In genomic region chr9:75283636-75284035, GRCm38 (mm10) we compare ENCODE assay signal across 29 mouse cellular contexts. TPM values are rescaled to one million over a fixed set of nuclear protein-coding genes. Genes with fewer than 3 reads are reported as not detected.
DNase-seq lines count a peak whose midpoint lies in the region; ATAC-seq lines count a peak whose summit lies in the region.
"Had no signal": no experiment of that assay in that cellular context is flagged by ENCODE, and none has a peak within 500 bp of the region (broad histone marks: within the 10 kb centered on the region; RNA-seq: fewer than 3 reads in every experiment).

No protein-coding gene starts in this region.

- H3K4me3 ChIP-seq in limb, embryonic 11.5 days (ENCODE audit: low read depth, low read length): no peak overlapping the region
- no peak overlapping the region for H3K4me3 ChIP-seq in limb, embryonic 10.5 days
- no peak overlapping the region for H3K4me3 ChIP-seq in forebrain, embryonic 15.5 days
- H3K4me3 ChIP-seq: embryonic facial prominence, embryonic 12.5 days; heart, embryonic 15.5 days; hindbrain, embryonic 12.5 days; left cerebral cortex, adult 2 months; midbrain, embryonic 10.5 days; midbrain, embryonic 15.5 days; neural tube, embryonic 15.5 days had no signal

- no peaks in the 10 kb centered on the region for H3K27me3 ChIP-seq in limb, embryonic 11.5 days (ENCODE audit: control insufficient read depth, insufficient read depth, low read length)
- peaks cover 11% of the 10 kb centered on the region for H3K27me3 ChIP-seq in limb, embryonic 10.5 days (ENCODE audit: low read depth, poor library complexity, severe bottlenecking)
- no peaks in the 10 kb centered on the region for H3K27me3 ChIP-seq in forebrain, embryonic 15.5 days
- H3K27me3 ChIP-seq: CH12.LX; embryonic facial prominence, embryonic 12.5 days; heart, embryonic 15.5 days; hindbrain, embryonic 12.5 days; midbrain, embryonic 15.5 days; neural tube, embryonic 15.5 days had no signal

- H3K4me2 ChIP-seq in limb, embryonic 11.5 days (ENCODE audit: low read depth, severe bottlenecking): no peak overlapping the region
- no peak overlapping the region for H3K4me2 ChIP-seq in forebrain, embryonic 15.5 days (replicated peaks)
- H3K4me2 ChIP-seq: embryonic facial prominence, embryonic 12.5 days; heart, embryonic 15.5 days; hindbrain, embryonic 12.5 days; lung, embryonic 14.5 days; midbrain, embryonic 15.5 days; neural tube, embryonic 15.5 days had no signal

- no peaks in the 10 kb centered on the region for H3K9me3 ChIP-seq in limb, embryonic 11.5 days (ENCODE audit: control insufficient read depth, low read length)
- H3K9me3 ChIP-seq in limb, embryonic 10.5 days (replicated peaks): no peaks in the 10 kb centered on the region
- H3K9me3 ChIP-seq in forebrain, embryonic 15.5 days: no peaks in the 10 kb centered on the region
- H3K9me3 ChIP-seq: embryonic facial prominence, embryonic 12.5 days; heart, embryonic 15.5 days; hindbrain, embryonic 12.5 days; midbrain, embryonic 10.5 days; midbrain, embryonic 15.5 days; neural tube, embryonic 15.5 days had no signal

- H3K36me3 ChIP-seq in limb, embryonic 11.5 days (ENCODE audit: control insufficient read depth, insufficient read depth, low read length): no peaks in the 10 kb centered on the region
- H3K36me3 ChIP-seq in limb, embryonic 10.5 days: no peaks in the 10 kb centered on the region
- H3K36me3 ChIP-seq in forebrain, embryonic 15.5 days: no peaks in the 10 kb centered on the region
- H3K36me3 ChIP-seq: embryonic facial prominence, embryonic 12.5 days; heart, embryonic 15.5 days; hindbrain, embryonic 12.5 days; midbrain, embryonic 10.5 days; midbrain, embryonic 15.5 days; neural tube, embryonic 15.5 days had no signal

- H3K27ac ChIP-seq in limb, embryonic 11.5 days (replicated peaks; ENCODE audit: low read depth, low read length): no peak overlapping the region
- no peak overlapping the region for H3K27ac ChIP-seq in limb, embryonic 10.5 days
- no peak overlapping the region for H3K27ac ChIP-seq in forebrain, embryonic 15.5 days (replicated peaks)
- H3K27ac ChIP-seq: embryonic facial prominence, embryonic 12.5 days; heart, embryonic 15.5 days; hindbrain, embryonic 12.5 days; kidney, postnatal 0 days; liver, embryonic 14.5 days; midbrain, embryonic 10.5 days; midbrain, embryonic 15.5 days; neural tube, embryonic 15.5 days had no signal

- no peaks in the 10 kb centered on the region for H3K4me1 ChIP-seq in limb, embryonic 11.5 days (ENCODE audit: control insufficient read depth, insufficient read depth, low read length)
- no peaks in the 10 kb centered on the region for H3K4me1 ChIP-seq in limb, embryonic 10.5 days
- H3K4me1 ChIP-seq in forebrain, embryonic 15.5 days: no peaks in the 10 kb centered on the region
- H3K4me1 ChIP-seq: embryonic facial prominence, embryonic 12.5 days; hindbrain, embryonic 12.5 days; midbrain, embryonic 15.5 days; neural tube, embryonic 15.5 days had no signal

- ATAC-seq in cerebellum, adult (ENCODE audit: insufficient number of reproducible peaks, low FRiP score, low TSS enrichment): peak; percentile 67; the same call in 1 of the 2 replicates
- no peak for ATAC-seq in limb, embryonic 11.5 days (ENCODE audit: insufficient number of reproducible peaks, low FRiP score, low TSS enrichment, low read depth)
- ATAC-seq in forebrain, embryonic 15.5 days (replicated peaks): no peak
- ATAC-seq: intestine, embryonic 16.5 days had no signal

- no peak for DNase-seq in cerebellum, postnatal 4 days (ENCODE audit: low spot score in 2 of 2)
- no peak for DNase-seq in limb, embryonic 11.5 days (ENCODE audit: low spot score)
- no peak for DNase-seq in limb, embryonic 10.5 days (ENCODE audit: low spot score)
- peak; percentile 86 for DNase-seq in cerebellum, adult 9-10 months
- no peak for DNase-seq in gastrocnemius, postnatal 10 days
- no peak for DNase-seq in lung, postnatal 25 days (ENCODE audit: low spot score)
- DNase-seq: adrenal gland, adult 8-10 months; embryo, embryonic 11 days; kidney, adult 8-10 months; kidney, postnatal 4 days; left cerebral cortex, postnatal 4 days; liver; lung, embryonic 14.5 days; lung, postnatal 14 days; thymus, adult 2 months; thymus, postnatal 36 days had no signal

- H3K9ac ChIP-seq in limb, embryonic 11.5 days (ENCODE audit: low read length): 0 out of 2 replicates have a peak overlapping the region, but pooled peaks have one; percentile 9
- H3K9ac ChIP-seq in forebrain, embryonic 15.5 days (replicated peaks): no peak overlapping the region
- H3K9ac ChIP-seq: embryonic facial prominence, embryonic 12.5 days; heart, embryonic 15.5 days; hindbrain, embryonic 12.5 days; liver, embryonic 14.5 days; lung, embryonic 14.5 days; midbrain, embryonic 15.5 days; neural tube, embryonic 15.5 days had no signal

- WGBS in limb, embryonic 11.5 days: 83% methylated on average over 8 of the region's 8 CpGs
- 84% methylated on average over 8 of the region's 8 CpGs for WGBS in limb, embryonic 10.5 days
- WGBS in forebrain, embryonic 15.5 days: 84% methylated on average over 8 of the region's 8 CpGs

RNA-seq across cellular contexts. Expression of gene Gnb5, which starts 22.5 kb away (rescaled TPM):
- 20.8 and 23.0 TPM in 2 replicates for polyA plus RNA-seq in limb, embryonic 11.5 days (2014; fragmentation: Nextera tagmentation; extraction: Ambion mirVana)
- 14.3 and 17.8 TPM in 2 replicates for polyA plus RNA-seq in limb, embryonic 10.5 days (2016; fragmentation: Nextera tagmentation; extraction: Ambion mirVana)
- 10 to 100 TPM in 1 of 2 experiments, 1 to 10 TPM in 1; 7.9 to 11.2 TPM for total RNA-seq in gastrocnemius, postnatal 10 days (2021)
- polyA plus RNA-seq in forebrain, embryonic 15.5 days (2015; fragmentation: Nextera tagmentation; extraction: Ambion mirVana): 47.8 and 52.6 TPM in 2 replicates

RNA-seq across cellular contexts. Expression of gene Myo5c, which starts 51.8 kb away (rescaled TPM):
- 0.95 and 1.4 TPM in 2 replicates for polyA plus RNA-seq in limb, embryonic 11.5 days (2014; fragmentation: Nextera tagmentation; extraction: Ambion mirVana)
- 0.41 and 0.58 TPM in 2 replicates for polyA plus RNA-seq in limb, embryonic 10.5 days (2016; fragmentation: Nextera tagmentation; extraction: Ambion mirVana)
- 10 to 100 TPM in 1 of 2 experiments, 1 to 10 TPM in 1; 9.2 to 11.9 TPM for total RNA-seq in gastrocnemius, postnatal 10 days (2021)
- polyA plus RNA-seq in forebrain, embryonic 15.5 days (2015; fragmentation: Nextera tagmentation; extraction: Ambion mirVana): 0.18 and 0.31 TPM in 2 replicates
